Mouse (Mus musculus): ENCODE results near the gene Plekho2.

DNA sequence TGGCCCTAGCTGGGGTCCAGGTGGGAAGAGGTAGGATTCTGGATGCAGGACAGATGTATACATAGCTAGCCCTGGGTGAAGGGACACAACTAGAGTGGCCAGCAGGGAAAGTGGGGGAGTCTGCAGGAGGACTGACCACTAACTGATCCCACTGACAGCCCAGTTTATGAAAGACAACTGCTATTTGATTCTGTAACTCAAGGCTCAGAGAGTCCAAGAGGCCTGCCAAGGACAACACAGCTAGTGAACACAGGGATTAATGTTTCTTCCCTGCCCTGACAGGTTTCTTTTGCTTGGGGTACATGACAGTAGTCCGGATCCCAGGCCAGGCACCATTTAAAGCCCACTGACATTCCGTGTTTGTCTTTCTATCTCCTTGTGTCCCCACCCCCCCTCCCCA is 27.3 kb upstream of the Plekho2 start:
- no peak for TF ChIP-seq CTCF (IDR thresholded peaks at IDR 0.05; ENCODE audit: control insufficient read depth, insufficient read depth, insufficient replicate concordance, low read depth, low read length)
- no peak for TF ChIP-seq POLR2A (IDR thresholded peaks at IDR 0.05; ENCODE audit: control insufficient read depth, low read depth, low read length)

All from testis, adult 2 months (tissue).